Mouse (Mus musculus) CD4-positive, CD25-positive, alpha-beta regulatory T cell, adult 2 months (primary cell): ENCODE measurements around the gene Auts2.
A peak's percentile ranks its signal among the peaks of the same experiment; 100 is the strongest.

ENCODE experiments used
- DNase-seq: peaks from one replicate; pipeline ENCODE4 v3.0.0-alpha.2; 2012; ENCODE audit warnings: low read depth, low spot score

Gene Auts2

DNA sequence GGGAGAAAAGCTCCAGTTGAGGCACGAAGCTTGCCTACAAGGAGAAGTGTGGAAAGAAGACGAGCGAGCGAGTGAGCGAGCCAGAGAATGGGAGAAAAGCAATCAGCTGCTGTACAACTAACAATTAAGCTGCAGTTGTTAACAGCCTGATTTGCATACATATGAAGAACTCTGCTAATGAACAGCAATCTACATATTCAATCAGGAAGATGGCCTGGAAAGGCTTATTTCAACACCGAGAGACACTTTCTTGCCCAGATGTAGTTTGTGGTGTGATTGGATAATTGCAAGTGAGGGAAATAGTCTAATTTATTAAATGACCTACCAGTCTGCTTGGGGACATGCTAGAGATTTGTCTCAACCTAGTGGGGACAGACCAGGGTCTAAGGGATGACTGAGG lies 1079.7 kb downstream of the Auts2 start:
- DNase-seq: no peak

GRCm38 (mm10) chr5:131459951-131460350 lies 1083.2 kb downstream of the Auts2 start:
- DNase-seq: no peak

GRCm38 (mm10) chr5:131459549-131459948 lies 1083.6 kb downstream of the Auts2 start:
- DNase-seq: no peak

- DNase-seq: no peak
These were observed 1084.4 kb downstream of the Auts2 start for GRCm38 (mm10) chr5:131458700-131459099.

DNA sequence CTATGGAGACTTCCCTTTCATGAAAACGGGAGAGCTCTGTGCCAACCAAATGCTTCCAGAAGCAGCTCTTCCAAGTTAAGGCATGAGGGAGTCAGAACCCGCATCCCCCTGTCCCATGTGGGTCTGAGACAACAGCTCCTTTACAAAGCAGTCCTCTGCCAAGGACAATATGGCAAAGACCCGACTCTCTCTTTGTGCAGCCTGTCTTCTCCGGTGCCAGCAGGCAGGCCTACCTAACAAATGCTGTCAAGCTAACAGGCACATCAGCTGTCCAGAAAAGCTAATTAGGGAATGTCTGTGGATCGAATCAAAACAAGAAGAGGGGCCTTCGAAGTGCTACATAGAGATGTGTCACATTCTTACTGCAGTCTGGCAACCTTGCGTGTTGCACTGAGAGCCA lies 1085.1 kb downstream of the Auts2 start:
- no peak for DNase-seq

- no peak for DNase-seq
These were observed 1093.8 kb downstream of the Auts2 start for GRCm38 (mm10) chr5:131449181-131449868.

DNA sequence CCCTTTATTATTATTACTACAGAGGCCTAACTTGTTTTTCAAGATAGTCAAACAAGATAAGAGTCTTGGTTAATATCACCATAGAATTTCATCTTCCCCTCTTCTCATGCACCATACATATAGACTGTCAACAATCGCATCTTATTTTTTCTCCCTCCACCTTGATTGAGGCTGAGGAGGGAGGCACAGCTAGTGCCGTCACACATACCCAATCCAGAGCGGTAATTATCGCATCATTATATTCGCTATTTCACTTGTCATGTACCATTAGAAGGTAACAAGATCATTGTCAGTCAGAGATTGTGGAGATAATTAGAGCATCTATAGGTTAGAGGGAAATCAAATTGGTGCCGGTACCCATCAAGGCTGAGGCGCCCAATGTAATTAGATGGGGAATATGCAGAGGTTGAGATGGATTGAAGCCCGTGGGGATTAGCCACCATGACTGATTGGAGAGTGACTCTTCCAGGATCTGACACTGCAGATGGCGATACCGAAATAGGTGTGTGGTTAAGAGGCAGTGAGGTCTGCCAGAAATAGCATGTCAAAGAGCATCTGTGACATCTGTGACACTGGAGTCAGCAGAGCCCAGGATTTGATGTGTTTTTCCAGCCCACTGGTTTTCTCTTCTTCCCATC lies 1107.8 kb downstream of the Auts2 start:
- no peak for DNase-seq

- no peak for DNase-seq
These were observed 1109.9 kb downstream of the Auts2 start for GRCm38 (mm10) chr5:131433291-131433690.

DNA sequence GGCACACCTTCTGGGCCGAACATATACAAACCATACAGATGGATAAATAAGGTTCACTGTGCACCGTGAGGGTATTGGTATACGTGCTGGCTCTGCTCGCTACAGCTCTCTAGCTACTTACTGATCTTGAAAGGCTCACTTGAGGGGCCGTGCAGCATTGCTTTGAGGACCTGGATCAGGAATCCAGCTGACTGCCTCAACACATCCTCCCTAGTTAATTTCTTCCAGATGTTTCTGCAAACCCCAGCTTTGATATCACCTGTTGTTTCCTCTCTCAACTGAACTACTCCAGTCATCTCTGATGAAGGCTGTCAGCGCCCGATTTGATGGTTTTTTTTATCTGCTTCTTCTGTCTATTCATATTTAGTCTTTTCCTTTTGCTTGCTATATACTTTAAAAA lies 1111.2 kb downstream of the Auts2 start:
- no peak for DNase-seq

DNA sequence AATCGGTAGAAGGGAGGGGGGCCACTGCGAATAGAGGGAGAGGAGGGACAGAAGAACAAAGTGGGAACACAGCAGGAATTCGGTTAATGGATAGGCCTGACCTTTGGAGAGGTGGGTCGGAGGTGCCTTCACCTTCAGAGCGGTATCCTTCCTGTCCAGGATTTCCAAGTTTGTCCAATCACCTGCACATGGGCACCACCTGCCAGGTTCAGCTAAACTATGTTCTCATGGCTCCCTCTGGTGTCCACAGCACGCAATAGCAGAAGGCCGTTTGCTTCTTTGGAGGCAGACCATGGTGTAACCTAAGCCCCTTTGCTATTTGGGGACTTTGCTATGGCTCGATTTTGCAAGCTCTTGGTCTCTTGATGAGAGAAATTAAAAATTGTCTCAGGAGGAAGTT lies 1113.0 kb downstream of the Auts2 start:
- no peak for DNase-seq

- DNase-seq: no peak
These were observed 1113.6 kb downstream of the Auts2 start for GRCm38 (mm10) chr5:131429563-131429962.

DNA sequence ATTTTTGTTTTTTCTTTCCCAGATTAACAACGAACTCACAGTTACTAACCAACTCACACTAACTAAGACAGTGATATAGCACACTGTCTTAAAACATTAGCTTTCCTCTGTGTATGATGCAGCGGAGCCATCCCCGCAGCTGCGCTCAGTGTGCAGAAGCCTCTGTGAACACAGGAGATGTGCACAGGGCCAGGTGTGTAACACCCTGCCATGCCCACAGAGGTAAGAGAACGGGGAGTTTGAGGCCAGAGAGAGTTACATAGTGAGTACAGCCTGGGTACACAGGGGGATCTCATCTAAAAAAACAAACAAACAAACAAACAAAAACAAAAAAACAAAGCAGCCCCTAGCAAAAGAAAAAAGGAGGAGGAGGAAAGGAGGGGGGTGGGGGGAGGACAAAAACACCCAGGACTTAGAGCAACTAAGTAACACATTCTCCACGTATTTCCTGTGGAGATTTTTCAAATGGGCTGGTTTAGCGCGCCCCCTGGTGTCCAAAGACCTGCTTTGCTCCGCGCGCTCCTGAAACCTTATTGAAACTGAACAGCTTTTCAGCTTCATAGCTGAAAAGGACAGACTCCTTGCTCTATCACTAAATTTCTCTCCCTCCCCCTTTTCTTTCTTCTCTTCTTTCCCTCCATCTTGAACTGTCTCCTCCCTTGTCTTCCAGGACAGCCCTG lies 1115.3 kb downstream of the Auts2 start:
- DNase-seq: peak; percentile 8

DNA sequence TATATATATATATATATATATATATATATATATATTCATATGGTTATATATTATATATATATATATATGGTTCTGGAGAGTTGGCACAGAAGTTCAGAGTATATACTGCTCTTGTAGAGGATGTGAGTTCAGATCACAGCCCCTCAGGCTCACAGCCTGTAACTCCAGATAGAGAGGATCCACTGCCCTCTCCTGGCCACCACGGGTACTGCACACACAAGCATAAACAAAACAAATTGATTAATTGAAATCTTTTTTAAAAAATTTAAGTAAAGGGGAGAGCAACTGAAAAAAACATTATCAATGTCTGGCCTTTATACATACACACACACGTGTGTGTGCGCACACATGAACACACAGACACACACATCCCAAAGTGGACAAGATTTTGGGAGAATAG lies 1120.4 kb downstream of the Auts2 start:
- no peak for DNase-seq

- no peak for DNase-seq
These were observed 1122.7 kb downstream of the Auts2 start for GRCm38 (mm10) chr5:131420406-131420805.

DNA sequence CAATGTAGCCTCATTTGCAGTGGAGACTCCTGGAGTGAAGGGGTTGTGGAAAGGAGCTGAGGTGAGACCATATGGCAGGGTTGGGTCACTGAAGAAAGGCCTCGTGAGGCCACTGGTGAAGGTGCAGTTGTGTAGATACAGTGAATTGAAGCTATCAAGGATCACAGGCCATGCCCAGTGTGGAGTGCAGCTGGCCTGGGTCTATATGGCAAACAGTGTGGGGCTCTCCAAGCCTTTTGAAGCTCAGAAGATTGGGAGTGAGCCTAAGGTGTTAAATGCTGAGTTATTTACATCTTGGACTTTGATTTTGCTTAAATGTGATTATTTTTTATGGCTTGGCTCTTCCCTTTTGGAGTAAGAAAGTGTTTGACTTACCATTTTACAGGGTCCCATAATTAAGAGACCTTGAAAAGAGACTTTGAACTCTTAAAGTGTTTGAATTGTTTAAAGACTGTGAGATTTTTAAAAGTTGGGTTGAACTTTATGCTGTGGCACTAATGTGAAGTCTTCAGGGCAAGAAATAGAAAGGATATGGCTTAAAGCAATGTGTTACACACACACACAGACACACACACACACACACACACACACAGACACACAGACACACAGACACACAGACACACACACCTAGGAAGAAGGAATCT lies 1127.1 kb downstream of the Auts2 start:
- DNase-seq: no peak

GRCm38 (mm10) chr5:131398250-131398649 lies 1144.9 kb downstream of the Auts2 start:
- no peak for DNase-seq

DNA sequence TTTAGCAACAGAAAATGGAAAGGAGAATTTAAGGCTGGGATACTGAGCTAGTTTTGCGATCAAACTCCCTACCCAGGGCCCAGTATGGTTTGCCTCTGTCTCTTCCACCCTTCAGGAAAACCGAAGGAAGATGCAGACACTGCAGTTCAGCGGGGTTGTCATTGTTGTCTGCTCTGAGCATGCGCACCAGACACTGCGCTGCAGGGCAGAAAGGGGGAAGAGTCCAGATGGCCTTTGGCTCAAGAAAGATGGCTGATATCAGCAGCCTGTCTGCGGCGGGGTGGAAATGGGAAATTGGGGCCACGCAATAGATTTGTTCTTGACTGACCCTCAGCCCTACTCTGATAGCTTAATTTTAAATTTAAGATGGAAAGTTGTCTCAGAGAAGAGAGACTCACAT lies 1147.4 kb downstream of the Auts2 start:
- no peak for DNase-seq
